Mouse (Mus musculus) left cerebral cortex, adult 8-10 months (tissue): ENCODE results near the gene Aoc3. TPM values are rescaled to one million over a fixed set of nuclear protein-coding genes. Genes with fewer than 3 reads are reported as not detected.
"Not testable (repeated sequence)": the region's sequence is repeated elsewhere in the genome, so short reads cannot be mapped to it uniquely, and the experiment has no call there.

Experiments used
- DNase-seq, 2 experiments: peaks; one replicate each; pipeline ENCODE4 v3.0.0; 2022; ENCODE audit warnings: low spot score in 2 of 2
- microRNA-seq, 2 experiments: library from miRNA; unstranded; fragments of <30 nt; microRNA quantifications; one replicate each; pipeline ENCODE4 v1.2.0; 2022
- total RNA-seq, 4 experiments: library from RNA; stranded (reverse); gene quantifications; 2 replicates each; pipeline ENCODE4 v1.2.4; 2022

Gene Aoc3
- total RNA-seq, 4 experiments from 2014 or later: 0.39 to 0.75 (median 0.59) TPM

DNA sequence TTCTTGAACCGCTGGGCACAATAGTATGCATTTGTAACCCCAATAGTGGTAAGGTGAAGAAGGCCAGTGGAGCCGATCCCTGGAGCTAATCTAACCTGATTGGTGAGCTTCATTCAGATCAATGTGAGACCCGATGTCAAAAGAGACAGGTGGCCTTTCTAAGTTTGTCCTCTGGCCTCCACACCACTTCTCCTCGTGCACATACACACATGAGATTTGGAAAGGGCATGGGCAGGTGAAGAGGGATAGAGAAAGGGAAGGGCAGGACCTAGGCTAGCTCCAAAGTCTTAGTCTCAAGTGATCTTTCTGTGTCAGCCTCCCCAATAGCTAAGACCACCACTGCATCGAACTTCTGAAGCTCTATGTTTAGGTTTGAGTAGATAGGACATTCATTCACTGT is 39.7 kb downstream of the Aoc3 start:
- DNase-seq: no peak

DNA sequence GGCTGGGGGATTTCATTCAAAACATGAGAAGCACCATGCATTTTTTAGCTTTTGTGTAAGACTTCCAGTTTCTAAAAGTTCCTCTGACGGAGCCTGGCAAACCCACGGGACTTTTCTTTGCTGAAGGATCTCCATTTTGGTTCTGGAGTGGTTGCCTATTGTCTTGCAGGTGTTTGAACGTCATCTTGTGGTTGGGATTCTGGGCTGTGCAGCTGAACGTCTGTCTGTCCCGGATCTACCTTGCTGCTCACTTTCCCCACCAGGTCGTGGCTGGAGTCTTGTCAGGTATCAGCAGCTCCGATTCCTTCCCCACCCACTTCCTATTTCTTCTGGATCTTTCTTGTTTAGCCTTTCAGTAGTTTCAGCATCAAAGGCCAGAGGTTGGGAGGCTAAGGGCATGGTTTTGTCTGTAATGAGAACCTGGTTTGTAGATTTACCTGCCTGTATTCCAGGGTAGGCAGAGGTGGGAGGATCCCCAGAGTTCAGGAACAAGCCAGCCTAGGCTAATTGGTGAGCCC is 44.1 kb downstream of the Aoc3 start:
- no peak for DNase-seq

DNA sequence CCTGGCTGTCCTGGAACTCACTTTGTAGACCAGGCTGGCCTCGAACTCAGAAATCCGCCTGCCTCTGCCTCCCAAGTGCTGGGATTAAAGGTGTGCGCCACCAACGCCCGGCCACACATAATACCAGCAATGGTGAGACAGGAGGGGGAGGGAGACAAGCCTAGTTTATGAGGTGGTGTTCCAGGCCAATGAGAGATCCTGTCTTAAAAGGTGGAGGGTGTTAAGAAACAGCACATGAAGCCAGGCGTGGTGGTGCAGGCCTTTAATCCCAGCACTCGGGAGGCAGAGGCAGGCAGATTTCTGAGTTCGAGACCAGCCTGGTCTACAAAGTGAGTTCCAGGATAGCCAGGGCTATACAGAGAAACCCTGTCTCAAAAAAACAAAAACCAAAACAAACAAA is 47.8 kb downstream of the Aoc3 start:
- not testable (repeated sequence) for DNase-seq

DNA sequence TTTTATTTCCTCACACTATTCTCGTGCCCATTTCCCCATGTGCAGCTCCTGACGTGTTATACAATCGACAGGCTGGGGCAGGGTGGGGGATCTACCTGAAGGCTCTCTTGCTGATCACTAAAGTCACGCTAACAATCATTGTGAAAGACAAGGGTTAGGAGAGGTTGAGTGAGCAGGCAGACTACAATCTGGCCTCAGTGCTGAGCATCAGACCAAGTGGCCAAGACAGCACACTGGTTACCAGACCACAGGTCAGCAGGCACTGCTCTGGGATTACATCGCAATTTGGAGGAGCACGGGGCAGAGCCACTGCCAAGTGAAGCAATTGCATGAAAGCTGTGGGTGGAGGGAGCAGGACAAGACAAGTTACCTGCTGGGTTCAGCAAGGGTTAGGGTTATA is 48.5 kb downstream of the Aoc3 start:
- no peak for DNase-seq

DNA sequence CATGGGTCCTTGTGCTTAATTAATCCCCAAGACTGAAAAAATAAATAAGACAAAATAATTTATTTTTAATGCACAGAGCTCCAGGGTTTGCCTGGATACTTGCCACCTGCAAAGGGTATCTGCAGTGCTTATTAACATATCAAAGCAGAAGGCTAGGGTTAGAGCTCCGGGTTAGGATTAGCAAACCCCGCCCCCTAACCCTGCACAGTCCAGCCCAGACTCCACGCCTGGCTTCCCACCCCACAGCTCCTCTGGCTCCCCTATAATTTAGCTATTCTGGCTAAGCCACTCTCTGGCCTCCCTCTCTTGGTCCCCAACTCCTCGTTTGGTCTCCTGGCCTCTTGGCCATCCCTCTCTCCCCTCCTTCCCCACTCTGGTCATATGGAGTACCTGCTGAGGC is 51.4 kb downstream of the Aoc3 start:
- no peak for DNase-seq

Small RNA genes lying within 50 kb of the gene (microRNA-seq; reads per million reads assigned to microRNA genes)
- gene Gm25593: 0 reads per million in 2 experiments

Other genes with a start within 250 kb of the Aoc3 start
- gene Coasy, start 248.0 kb upstream of the Aoc3 start, total RNA-seq: 10 to 100 TPM; 20.7 to 26.2 (median 23.7) TPM
- 10 to 100 TPM; 31.1 to 41.9 (median 37.1) TPM for gene Mlx, start 243.3 kb upstream of the Aoc3 start, total RNA-seq
- 1 to 10 TPM; 2.2 to 4.7 (median 3.8) TPM for gene Psmc3ip, start 235.2 kb upstream of the Aoc3 start, total RNA-seq
- gene Retreg3, start 210.7 kb upstream of the Aoc3 start, total RNA-seq: 10 to 100 TPM; 50.1 to 52.2 (median 50.9) TPM
- 10 to 100 TPM; 47.1 to 49.2 (median 47.9) TPM for gene Tubg1, start 210.7 kb upstream of the Aoc3 start, total RNA-seq
- gene Tubg2, start 174.7 kb upstream of the Aoc3 start, total RNA-seq: 10 to 100 TPM; 53.1 to 58.8 (median 56.7) TPM
- 100 to 1,000 TPM; 173 to 184 (median 176) TPM for gene Cntnap1, start 160.1 kb upstream of the Aoc3 start, total RNA-seq
- 10 to 100 TPM; 13.5 to 15.9 (median 15.3) TPM for gene Plekhh3, start 159.3 kb upstream of the Aoc3 start, total RNA-seq
- under 1 TPM in 2 of 4 experiments, not detected in 2; 0.18 to 0.34 TPM for gene Ccr10, start 155.2 kb upstream of the Aoc3 start, total RNA-seq
- 10 to 100 TPM; 62.4 to 63.9 (median 63.7) TPM for gene Ezh1, start 104.1 kb upstream of the Aoc3 start, total RNA-seq
- 10 to 100 TPM; 32.9 to 51.1 (median 37.6) TPM for gene Ramp2, start 84.6 kb upstream of the Aoc3 start, total RNA-seq
- gene Vps25, start 76.9 kb upstream of the Aoc3 start, total RNA-seq: 10 to 100 TPM; 56.7 to 70.0 (median 65.8) TPM
- gene Wnk4, start 70.0 kb upstream of the Aoc3 start, total RNA-seq: 10 to 100 TPM; 11.1 to 12.2 (median 11.6) TPM
- under 1 TPM; 0.25 to 0.55 (median 0.35) TPM for gene Cntd1, start 51.6 kb upstream of the Aoc3 start, total RNA-seq
- 100 to 1,000 TPM in 2 of 4 experiments, 10 to 100 TPM in 2; 95.8 to 105 (median 101) TPM for gene Coa3, start 51.5 kb upstream of the Aoc3 start, total RNA-seq
- 100 to 1,000 TPM; 178 to 237 (median 199) TPM for gene Becn1, start 28.3 kb upstream of the Aoc3 start, total RNA-seq
- 100 to 1,000 TPM; 108 to 132 (median 125) TPM for gene Psme3, start 14.4 kb upstream of the Aoc3 start, total RNA-seq
- gene Aoc2, start 5.5 kb upstream of the Aoc3 start, total RNA-seq: 1 to 10 TPM; 3.8 to 5.3 (median 4.7) TPM
- not detected for gene G6pc, start 37.0 kb downstream of the Aoc3 start, total RNA-seq
- 10 to 100 TPM; 47.2 to 57.2 (median 47.5) TPM for gene Aarsd1, start 87.0 kb downstream of the Aoc3 start, total RNA-seq
- gene Gm27029, start 94.2 kb downstream of the Aoc3 start, total RNA-seq: 1 to 10 TPM; 4.4 to 6.6 (median 5.2) TPM
- gene Rundc1, start 94.5 kb downstream of the Aoc3 start, total RNA-seq: 10 to 100 TPM; 31.1 to 37.3 (median 34.4) TPM
- gene Ptges3l, start 94.7 kb downstream of the Aoc3 start, total RNA-seq: 1 to 10 TPM; 2.1 to 3.5 (median 3.1) TPM
- 10 to 100 TPM; 20.6 to 44.6 (median 32.7) TPM for gene Rpl27, start 111.7 kb downstream of the Aoc3 start, total RNA-seq
- 1 to 10 TPM; 2.8 to 4.8 (median 3.3) TPM for gene Ifi35, start 117.8 kb downstream of the Aoc3 start, total RNA-seq
- gene Rnd2, start 134.4 kb downstream of the Aoc3 start, total RNA-seq: 100 to 1,000 TPM; 156 to 190 (median 176) TPM
- gene Vat1, start 135.6 kb downstream of the Aoc3 start, total RNA-seq: 10 to 100 TPM; 40.7 to 54.4 (median 45.8) TPM
- gene Brca1, start 221.3 kb downstream of the Aoc3 start, total RNA-seq: 1 to 10 TPM in 3 of 4 experiments, under 1 TPM in 1; 0.78 to 1.4 (median 1.3) TPM
- gene Nbr1, start 221.5 kb downstream of the Aoc3 start, total RNA-seq: 100 to 1,000 TPM; 131 to 144 (median 133) TPM